Mouse (Mus musculus) kidney, adult 18-20 months (tissue): ENCODE measurements around the gene Gm12253.

Experiments used
- DNase-seq: peaks from one replicate; pipeline ENCODE4 v3.0.0; 2021

Gm12253 gene

GRCm38 (mm10) chr11:58432259-58432658, at the start of gene Gm12253:
Gm12253 (plus strand) TSS chr11:58432559.
- DNase-seq = no peak

DNA sequence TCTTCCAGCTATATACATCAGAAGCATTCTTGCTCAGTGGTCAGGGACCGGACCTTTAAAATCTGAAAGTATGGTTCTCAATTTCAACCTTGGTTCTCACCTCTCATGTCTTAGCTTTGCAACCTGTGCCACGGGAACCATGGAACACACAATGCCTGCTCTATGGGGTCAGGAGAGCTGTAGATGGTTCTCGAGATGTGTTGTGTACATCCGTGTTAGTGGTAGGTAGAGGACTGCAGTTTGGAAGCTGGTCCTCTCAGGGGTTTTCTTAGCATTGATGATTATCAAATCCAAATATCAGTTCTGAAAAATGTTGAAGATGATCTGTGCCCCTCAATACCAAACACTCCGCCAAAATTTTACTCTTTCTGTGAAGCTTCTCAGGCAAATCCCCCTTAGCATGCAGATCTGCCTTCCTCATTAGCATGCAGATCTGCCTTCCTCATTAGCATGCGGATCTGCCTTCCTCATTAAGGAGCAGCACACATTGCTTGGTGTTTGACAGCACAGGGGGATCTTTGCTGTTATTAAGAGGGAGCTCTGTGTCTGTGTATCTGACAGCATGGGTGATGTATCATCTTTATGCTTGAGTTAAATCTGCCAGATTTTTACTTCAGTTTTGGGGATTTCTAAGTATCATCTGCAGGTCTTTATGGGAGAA, 32.2 kb upstream of the Gm12253 start:
- no peak for DNase-seq

GRCm38 (mm10) chr11:58400655-58401054, 31.7 kb upstream of the Gm12253 start:
- no peak for DNase-seq

- DNase-seq = peak; percentile 8
Measured at GRCm38 (mm10) chr11:58408066-58408465, 24.3 kb upstream of the Gm12253 start.

DNA sequence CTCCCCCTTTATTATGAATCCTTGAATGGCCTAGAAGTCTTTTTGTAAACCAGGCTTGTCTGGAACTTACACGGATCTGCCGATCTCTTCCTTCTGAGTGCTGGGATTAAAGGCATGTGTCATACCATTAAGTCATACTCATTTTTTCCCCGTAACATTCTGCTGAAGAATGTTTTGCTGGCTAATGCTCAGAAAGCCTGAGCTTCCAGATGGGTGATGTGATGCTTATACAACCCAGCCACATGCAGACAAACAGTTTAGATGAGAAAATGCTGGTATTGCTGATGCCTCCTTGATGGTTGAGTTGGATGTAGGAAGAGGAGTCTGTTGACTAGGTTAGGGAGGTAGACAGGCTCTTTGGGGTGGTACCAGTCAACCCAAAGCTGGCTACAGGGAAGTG, 14.0 kb upstream of the Gm12253 start:
- DNase-seq = no peak

- no peak for DNase-seq
Measured at GRCm38 (mm10) chr11:58420815-58421214, 11.5 kb upstream of the Gm12253 start, which contains the start of gene 1810065E05Rik. 1810065E05Rik (plus strand) TSS chr11:58421111.

DNA sequence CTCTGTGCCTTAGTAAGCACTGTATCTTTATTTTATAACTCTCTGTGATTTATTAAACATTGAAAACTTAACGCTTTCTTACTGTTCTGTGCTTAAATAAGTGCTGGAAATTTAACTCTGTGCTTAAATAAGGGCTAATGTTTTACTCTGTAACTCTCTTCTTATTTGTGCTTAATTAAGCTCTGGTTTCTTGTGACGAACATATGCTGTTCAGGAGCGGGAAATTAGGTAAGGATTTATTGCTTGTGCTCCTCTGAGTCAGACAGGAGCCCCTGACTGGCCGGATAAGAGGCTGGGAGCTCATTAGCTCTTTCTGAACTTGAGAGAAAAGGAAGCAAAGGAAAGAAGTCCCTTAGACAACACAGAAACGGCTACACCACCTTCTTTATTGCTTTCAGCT, 5.5 kb downstream of the Gm12253 start:
- DNase-seq = no peak

DNA sequence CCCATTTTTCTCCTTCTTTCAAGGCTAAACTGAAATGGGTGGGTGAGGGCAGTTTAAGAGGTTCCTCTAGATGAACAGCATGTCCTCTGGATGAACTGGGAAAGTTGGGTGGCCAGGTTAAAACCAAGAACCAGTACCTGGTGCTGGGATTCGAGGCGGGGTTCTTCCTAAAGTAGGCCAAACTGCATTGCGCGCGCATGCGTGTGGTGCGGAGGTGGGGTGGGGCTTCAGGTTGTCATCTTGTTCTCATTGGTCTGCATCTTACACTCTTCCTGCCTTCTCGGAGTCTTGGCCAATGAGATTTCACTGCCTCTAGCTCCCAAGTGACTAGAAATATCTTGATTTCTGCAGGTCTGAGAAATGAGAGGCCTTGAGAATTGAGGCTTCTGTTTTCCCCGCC, 20.4 kb downstream of the Gm12253 start, which contains the start of gene Lypd9:
TSS of gene Lypd9 (minus strand) at position 165 of the 400 bp plus-strand sequence.
- DNase-seq = no peak

DNA sequence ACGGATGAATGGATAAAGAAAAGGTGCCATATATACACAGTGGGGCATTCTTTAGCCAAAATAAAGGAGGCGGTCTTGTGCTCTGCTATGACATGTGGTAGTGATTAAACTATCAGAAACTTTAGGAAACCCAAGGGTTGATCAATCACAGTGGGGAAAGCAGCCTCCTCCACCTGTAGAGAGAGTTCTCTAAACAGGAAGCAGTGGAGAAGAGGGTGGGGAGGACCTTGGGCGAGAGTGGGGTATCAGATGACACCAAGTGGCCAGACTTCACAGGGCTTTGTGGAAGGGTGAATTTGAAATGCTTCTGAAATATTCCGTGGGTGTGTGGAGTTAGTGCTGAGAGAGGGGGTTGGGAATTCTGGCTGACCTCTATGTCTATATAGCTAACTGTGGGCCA, 21.2 kb downstream of the Gm12253 start:
- no peak for DNase-seq

DNA sequence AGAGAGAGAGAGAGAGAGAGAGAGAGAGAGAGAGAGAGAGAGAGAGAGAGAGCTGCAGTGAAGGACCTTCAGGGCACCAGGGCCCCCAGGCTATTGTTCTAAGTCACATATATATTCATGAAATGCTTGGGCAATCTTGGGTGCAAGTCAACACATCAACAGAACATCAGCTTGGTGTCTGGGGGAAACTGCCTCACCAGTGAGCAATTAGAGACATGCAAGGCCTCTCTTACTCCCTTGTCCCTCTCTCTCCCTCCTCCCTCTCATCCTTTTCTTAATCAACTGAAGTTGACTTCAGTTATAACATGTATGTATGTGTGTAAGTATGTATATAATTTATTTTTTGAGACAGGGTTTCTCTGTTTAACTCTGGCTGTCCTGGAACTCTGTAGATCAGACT, 29.8 kb downstream of the Gm12253 start, which contains the start of gene Olfr30:
TSS of gene Olfr30 (minus strand) at position 101 of the 400 bp plus-strand sequence.
- no peak for DNase-seq
